Mouse (Mus musculus): ENCODE data around the gene Cdkal1.

DNA sequence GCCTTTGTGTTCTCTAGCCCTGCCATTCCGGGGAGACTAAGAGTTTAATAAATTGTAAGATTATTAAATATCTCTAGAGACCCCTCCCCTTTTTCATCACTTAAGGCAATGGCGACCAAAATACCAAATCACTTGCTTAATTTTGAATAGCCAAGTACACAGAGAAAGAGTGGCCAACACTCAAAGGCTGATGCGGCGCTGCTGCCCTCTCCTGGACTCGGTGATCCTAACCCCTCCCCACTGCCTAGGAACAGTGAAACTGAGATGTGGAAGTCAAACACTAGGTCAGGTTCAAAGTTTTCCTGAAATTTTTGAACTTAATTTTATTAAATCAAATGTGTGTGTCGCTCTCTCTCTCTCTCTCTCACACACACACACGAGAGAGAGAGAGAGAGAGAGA is 251.2 kb downstream of the Cdkal1 start:
- TF ChIP-seq CTCF (IDR thresholded peaks at IDR 0.05; ENCODE audit: low read depth), result peak; percentile 90
- TF ChIP-seq EP300 (optimal IDR thresholded peaks at IDR 0.05), result no peak
